Mouse (Mus musculus) cerebellum, adult 2 months (tissue): Measurements from ENCODE around the gene C6.

Experiments used
- CTCF ChIP-seq: fragments of 200-500 bp; IDR thresholded peaks from 2 replicates; pipeline ENCODE4 v1.5.1; 2011; ENCODE audit warnings: low read depth, mild to moderate bottlenecking, control low read depth, low read length, moderate library complexity, borderline replicate concordance; ENCODE audit not compliant: insufficient read depth
- POLR2A ChIP-seq: fragments of 200-500 bp; IDR thresholded peaks from 2 replicates; pipeline ENCODE4 v1.6.1; 2011; ENCODE audit warnings: low read length, control low read depth, borderline replicate concordance; ENCODE audit not compliant: insufficient read depth

GRCm38 (mm10) chr15:4734996-4735609 lies 8.1 kb downstream of the C6 start:
- TF ChIP-seq POLR2A (no peak), CTCF (no peak)
